Mouse (Mus musculus): ENCODE data around the gene Celsr2. TPM values are rescaled to one million over a fixed set of nuclear protein-coding genes. Genes with fewer than 3 reads are reported as not detected.

The Celsr2 gene
- polyA plus RNA-seq, 1 experiment from 2014 or later: 2.1 TPM

GRCm38 (mm10) chr3:108392793-108393192, 22.6 kb downstream of the Celsr2 start:
- H3K4me1 ChIP-seq: peaks cover 22% of the 10 kb centered on the region
- WGBS: 44% methylated on average over 15 of the region's 15 CpGs
- no peak overlapping the region for H3K27ac ChIP-seq (replicated peaks)
- H3K27me3 ChIP-seq (replicated peaks): peaks cover 22% of the 10 kb centered on the region
- H3K9ac ChIP-seq: peak overlapping the region; percentile 50; the same call in 1 of the 2 replicates
- ATAC-seq (ENCODE audit: extremely low read depth, insufficient number of reproducible peaks, low FRiP score, low TSS enrichment): no peak
- H3K4me3 ChIP-seq: no peak overlapping the region
- H3K9me3 ChIP-seq: no peaks in the 10 kb centered on the region
- H3K4me2 ChIP-seq: peak overlapping the region; percentile 40
- H3K36me3 ChIP-seq: peaks cover under 1% of the 10 kb centered on the region; the same call in 1 of the 2 replicates

DNA sequence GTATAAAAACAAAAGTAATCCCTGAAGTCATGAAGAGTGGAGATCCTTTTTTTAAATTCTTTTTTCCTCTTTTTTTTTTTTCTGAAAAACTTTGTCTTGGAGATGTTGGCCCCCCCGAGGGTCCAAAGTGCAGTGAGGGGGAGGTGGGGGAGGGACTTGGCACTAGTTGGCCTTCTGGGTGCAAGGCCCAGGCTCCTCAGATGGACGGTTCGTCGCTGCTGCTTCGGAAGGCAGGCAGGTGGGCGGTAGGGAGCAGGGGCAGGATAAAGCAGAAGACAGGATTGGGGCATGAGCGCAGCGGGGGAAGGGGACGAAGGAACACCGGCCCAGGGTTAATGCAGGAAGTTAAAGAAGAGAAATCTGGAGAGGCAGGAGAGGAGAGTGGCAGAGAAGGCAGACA, 23.1 kb downstream of the Celsr2 start:
- 20% methylated on average over 10 of the region's 10 CpGs for WGBS
- Histone ChIP-seq H3K9ac (peak overlapping the region; percentile 50; the same call in 1 of the 2 replicates), H3K27ac (replicated peaks) (no peak overlapping the region), H3K4me3 (no peak overlapping the region), H3K36me3 (peaks cover 6% of the 10 kb centered on the region), H3K27me3 (replicated peaks) (peaks cover 17% of the 10 kb centered on the region), H3K9me3 (no peaks in the 10 kb centered on the region), H3K4me1 (peaks cover 22% of the 10 kb centered on the region), H3K4me2 (peak overlapping the region; percentile 40)
- ATAC-seq (ENCODE audit: extremely low read depth, insufficient number of reproducible peaks, low FRiP score, low TSS enrichment): no peak

GRCm38 (mm10) chr3:108389111-108389545, 26.2 kb downstream of the Celsr2 start:
- Histone ChIP-seq H3K9ac (peak overlapping the region; percentile 65), H3K4me3 (peak overlapping the region; percentile 17; the same call in 1 of the 2 replicates), H3K36me3 (peaks cover 23% of the 10 kb centered on the region), H3K27me3 (replicated peaks) (peaks cover 7% of the 10 kb centered on the region), H3K27ac (replicated peaks) (peak overlapping the region; percentile 57; the same call in 1 of the 2 replicates), H3K4me2 (peak overlapping the region; percentile 54), H3K4me1 (peaks cover 33% of the 10 kb centered on the region), H3K9me3 (no peaks in the 10 kb centered on the region)
- ATAC-seq (ENCODE audit: extremely low read depth, insufficient number of reproducible peaks, low FRiP score, low TSS enrichment): peak; percentile 61; the same call in 1 of the 2 replicates
- WGBS: 2% methylated on average over 5 of the region's 5 CpGs

DNA sequence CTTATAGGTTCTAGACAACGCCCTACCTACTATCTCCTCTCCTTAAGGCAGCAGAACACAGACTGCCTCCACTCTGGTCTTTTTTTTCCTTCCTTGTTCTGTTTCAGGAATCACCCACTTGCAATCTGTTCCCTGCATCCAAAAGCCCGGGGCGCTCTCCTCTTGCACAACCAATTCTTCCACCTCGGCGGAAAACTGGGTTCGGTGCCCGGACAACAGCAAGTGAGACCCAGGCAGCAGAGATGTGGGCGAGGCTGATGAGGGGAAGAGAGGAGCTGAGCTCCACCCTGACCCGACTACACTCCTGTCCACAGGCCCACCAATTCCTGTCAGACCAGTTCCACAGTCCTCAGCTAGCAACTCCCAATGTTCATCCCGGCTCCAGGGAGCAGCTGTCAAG, 29.2 kb downstream of the Celsr2 start:
- no peak overlapping the region for H3K9ac ChIP-seq
- peaks cover 45% of the 10 kb centered on the region for H3K4me1 ChIP-seq
- H3K4me2 ChIP-seq: no peak overlapping the region
- no peak for ATAC-seq (ENCODE audit: extremely low read depth, insufficient number of reproducible peaks, low FRiP score, low TSS enrichment)
- H3K27me3 ChIP-seq (replicated peaks): no peaks in the 10 kb centered on the region
- no peak overlapping the region for H3K27ac ChIP-seq (replicated peaks)
- no peaks in the 10 kb centered on the region for H3K9me3 ChIP-seq
- 90% methylated on average over 10 of the region's 10 CpGs for WGBS
- H3K36me3 ChIP-seq: peaks cover 23% of the 10 kb centered on the region
- no peak overlapping the region for H3K4me3 ChIP-seq

DNA sequence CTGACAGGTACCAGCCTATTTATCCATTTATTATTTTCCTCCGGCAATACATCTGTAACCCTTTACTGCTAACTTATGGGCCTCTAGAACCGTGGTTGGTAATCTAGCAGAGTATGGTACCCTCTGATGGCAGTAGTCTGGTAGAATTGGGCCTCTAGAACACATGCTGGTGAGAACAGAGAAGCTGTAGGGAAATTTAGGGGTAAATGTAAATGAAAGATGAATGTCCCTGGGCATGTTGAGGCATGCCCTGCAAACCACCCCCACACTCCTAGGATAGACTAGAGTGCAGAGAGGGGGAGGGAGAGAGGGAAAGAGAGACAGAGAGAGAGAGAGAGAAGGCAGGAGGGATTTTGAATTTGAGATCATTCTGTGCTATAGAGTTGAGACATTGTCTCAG, 30.9 kb downstream of the Celsr2 start:
- H3K36me3 ChIP-seq: peaks cover 23% of the 10 kb centered on the region
- no peak for ATAC-seq (ENCODE audit: extremely low read depth, insufficient number of reproducible peaks, low FRiP score, low TSS enrichment)
- no peaks in the 10 kb centered on the region for H3K9me3 ChIP-seq
- H3K4me1 ChIP-seq: peaks cover 50% of the 10 kb centered on the region
- H3K4me2 ChIP-seq: peak overlapping the region; percentile 81
- peak overlapping the region; percentile 77 for H3K4me3 ChIP-seq
- no peak overlapping the region for H3K27ac ChIP-seq (replicated peaks)
- whole genome bisulfite sequencing: 42% methylated on average over 2 of the region's 2 CpGs
- peak overlapping the region; percentile 77 for H3K9ac ChIP-seq
- H3K27me3 ChIP-seq (replicated peaks): no peaks in the 10 kb centered on the region

DNA sequence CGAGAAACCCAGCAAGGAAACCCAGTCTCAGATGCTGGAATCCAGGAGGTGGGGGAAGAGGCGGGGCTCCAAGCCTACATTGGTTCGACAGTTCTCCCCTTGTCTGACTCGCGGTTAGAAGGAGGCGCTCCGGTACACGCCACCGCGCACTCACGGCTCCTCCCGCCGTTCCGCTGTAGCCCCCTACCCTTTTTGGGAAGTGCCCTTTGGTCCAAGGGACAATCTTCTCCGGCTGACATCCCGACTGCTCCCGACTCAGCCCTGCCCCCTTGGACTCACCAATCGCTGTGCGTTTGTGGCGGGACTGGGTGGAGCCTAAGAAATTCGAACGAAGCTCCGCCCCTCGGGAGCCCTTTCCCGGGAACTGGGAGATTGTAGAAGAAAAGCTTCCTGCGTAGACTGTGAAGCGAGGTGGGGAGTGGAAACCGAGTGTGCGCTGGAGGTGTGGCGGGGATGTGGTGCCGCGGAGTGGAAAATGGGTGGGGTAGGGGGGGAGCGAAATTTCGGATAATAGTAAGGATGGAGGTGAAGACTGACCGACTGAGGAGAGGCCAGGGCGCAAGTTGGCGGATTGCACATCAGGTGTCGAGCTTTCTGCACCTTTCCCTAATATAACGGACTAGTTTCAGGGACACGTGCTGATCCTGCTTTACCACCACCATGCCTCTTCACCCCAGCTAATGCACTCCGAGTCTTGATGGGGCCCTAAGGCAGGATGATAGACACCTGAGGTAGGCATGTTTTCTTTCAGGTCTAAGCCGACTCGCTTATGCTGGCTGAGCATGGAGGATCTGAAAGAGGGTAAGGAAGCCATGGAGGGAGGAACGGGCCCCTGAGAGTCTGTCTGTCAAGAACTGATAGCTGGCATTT, 31.6 kb downstream of the Celsr2 start, which contains the start of gene Psrc1:
Gene Psrc1, plus strand, starts transcription at position 355 of the 870 bp plus-strand sequence.
- H3K4me1 ChIP-seq: peaks cover 53% of the 10 kb centered on the region
- peak; percentile 74 for ATAC-seq (ENCODE audit: extremely low read depth, insufficient number of reproducible peaks, low FRiP score, low TSS enrichment)
- 1% methylated on average over 44 of the region's 44 CpGs for WGBS
- peak within 1 kb of the TSS; percentile 77 for H3K9ac ChIP-seq
- H3K27me3 ChIP-seq (replicated peaks): no peaks in the 10 kb centered on the region
- H3K9me3 ChIP-seq: no peaks in the 10 kb centered on the region
- peak within 1 kb of the TSS; percentile 77 for H3K4me3 ChIP-seq
- H3K27ac ChIP-seq (replicated peaks): peak within 1 kb of the TSS; percentile 69
- peaks cover 23% of the 10 kb centered on the region for H3K36me3 ChIP-seq
- peak within 1 kb of the TSS; percentile 81 for H3K4me2 ChIP-seq

DNA sequence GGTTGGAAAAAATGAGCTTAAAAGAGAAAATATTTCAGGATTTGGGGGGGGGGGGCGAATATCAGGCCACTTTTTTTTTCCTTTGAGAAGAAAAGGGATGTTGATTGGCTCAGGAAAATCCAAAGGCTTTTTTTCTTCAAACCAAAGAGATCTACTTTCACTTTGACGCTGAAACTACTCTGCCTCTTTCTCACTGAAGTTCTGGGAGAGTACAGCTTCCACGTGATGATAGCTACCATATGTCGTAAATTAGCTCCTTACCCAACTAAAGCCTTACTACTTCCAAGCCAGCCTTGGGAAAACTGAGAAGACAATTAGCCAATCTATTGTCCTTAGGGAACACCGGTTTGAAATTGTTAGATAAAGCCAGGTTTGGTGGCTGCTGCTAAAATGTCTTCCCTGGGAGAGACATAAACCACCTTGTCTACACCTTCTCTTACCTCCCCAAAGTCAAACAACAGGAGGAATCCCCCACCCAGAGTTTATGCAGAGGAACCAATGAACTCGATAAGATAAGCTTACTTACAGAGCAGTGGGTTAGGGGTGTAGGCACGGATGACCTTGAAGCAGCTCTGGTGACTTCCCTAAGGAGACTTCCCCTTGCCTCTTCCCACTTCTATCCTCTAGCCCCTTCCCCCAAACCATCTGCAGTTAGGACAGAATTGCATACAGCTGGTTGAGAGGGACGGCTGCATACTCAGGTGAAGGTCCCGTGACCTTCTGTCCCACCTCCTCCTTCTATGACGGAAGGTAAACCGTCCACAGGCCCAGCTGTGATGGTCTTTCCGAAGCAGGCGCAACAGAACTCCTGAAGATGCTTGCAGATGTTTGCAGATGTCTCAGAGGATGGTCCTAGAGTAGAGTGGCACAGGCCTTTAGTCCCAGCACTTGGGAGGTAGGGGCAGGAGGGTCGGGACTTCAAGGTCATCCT, 33.1 kb downstream of the Celsr2 start:
- no peak for ATAC-seq (ENCODE audit: extremely low read depth, insufficient number of reproducible peaks, low FRiP score, low TSS enrichment)
- Histone ChIP-seq H3K27me3 (replicated peaks) (no peaks in the 10 kb centered on the region), H3K4me3 (peak overlapping the region; percentile 77), H3K4me2 (peak overlapping the region; percentile 81), H3K27ac (replicated peaks) (peak overlapping the region; percentile 69; the same call in 1 of the 2 replicates), H3K9ac (peak overlapping the region; percentile 77), H3K36me3 (peaks cover 17% of the 10 kb centered on the region), H3K4me1 (peaks cover 55% of the 10 kb centered on the region), H3K9me3 (no peaks in the 10 kb centered on the region)
- WGBS: 45% methylated on average over 14 of the region's 14 CpGs

- Histone ChIP-seq H3K36me3 (peaks cover 3% of the 10 kb centered on the region; the same call in 1 of the 2 replicates), H3K4me1 (peaks cover 55% of the 10 kb centered on the region), H3K4me3 (no peak overlapping the region), H3K9ac (no peak overlapping the region), H3K4me2 (no peak overlapping the region), H3K27ac (replicated peaks) (no peak overlapping the region), H3K9me3 (no peaks in the 10 kb centered on the region), H3K27me3 (replicated peaks) (no peaks in the 10 kb centered on the region)
- no peak for ATAC-seq (ENCODE audit: extremely low read depth, insufficient number of reproducible peaks, low FRiP score, low TSS enrichment)
- 86% methylated on average over 6 of the region's 6 CpGs for WGBS
Observed at GRCm38 (mm10) chr3:108380695-108381094, 34.7 kb downstream of the Celsr2 start.

DNA sequence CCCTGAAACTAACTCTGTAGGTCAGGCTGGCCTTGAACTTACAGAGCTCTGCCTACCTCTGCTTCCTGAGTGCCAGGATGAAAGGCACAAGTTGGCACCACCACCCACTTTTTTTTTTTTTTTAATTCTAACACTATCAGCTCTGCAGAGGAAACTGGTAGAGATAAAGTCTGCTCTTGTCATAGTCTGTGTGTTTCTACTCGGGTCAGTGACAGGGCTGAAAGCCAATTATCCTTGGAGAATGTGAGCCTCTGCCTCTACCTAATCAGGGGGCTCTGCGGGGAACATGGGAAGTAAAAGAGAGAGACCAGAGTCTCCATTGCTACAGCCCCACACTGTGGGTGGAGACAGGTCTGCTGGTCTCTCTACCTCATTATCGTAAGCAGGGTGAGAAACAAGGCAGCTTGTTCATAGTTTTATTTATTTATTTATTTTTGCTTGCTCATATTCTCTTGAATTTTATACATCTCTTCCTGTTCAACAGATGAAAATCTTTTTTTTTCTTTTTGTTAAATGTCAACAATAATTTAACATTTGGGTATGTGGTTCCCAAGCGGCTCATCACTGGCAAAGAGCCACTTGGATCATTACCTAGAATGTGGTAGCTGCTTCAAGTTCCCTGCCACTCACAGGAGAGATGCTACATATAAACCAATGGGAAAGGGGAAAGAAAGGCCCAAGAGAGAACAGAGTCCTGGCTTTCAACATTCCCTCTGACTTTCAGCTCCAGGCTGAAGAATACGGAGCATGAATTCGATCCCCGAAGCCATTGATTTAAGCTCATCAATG, 36.3 kb downstream of the Celsr2 start:
- Histone ChIP-seq H3K9ac (no peak overlapping the region), H3K4me3 (no peak overlapping the region), H3K4me2 (no peak overlapping the region), H3K36me3 (no peaks in the 10 kb centered on the region), H3K27me3 (replicated peaks) (no peaks in the 10 kb centered on the region; the same call in 1 of the 2 replicates), H3K27ac (replicated peaks) (peak overlapping the region; percentile 28; the same call in 1 of the 2 replicates), H3K4me1 (peaks cover 44% of the 10 kb centered on the region), H3K9me3 (no peaks in the 10 kb centered on the region)
- WGBS: 56% methylated on average over 7 of the region's 7 CpGs
- ATAC-seq (ENCODE audit: extremely low read depth, insufficient number of reproducible peaks, low FRiP score, low TSS enrichment): no peak

GRCm38 (mm10) chr3:108372691-108373090, 42.7 kb downstream of the Celsr2 start:
- no peaks in the 10 kb centered on the region for H3K36me3 ChIP-seq
- WGBS: 29% methylated on average over 3 of the region's 3 CpGs
- peak overlapping the region; percentile 25; the same call in 1 of the 2 replicates for H3K27ac ChIP-seq (replicated peaks)
- H3K9ac ChIP-seq: no peak overlapping the region
- H3K4me2 ChIP-seq: no peak overlapping the region
- peaks cover 33% of the 10 kb centered on the region for H3K4me1 ChIP-seq
- no peak for ATAC-seq (ENCODE audit: extremely low read depth, insufficient number of reproducible peaks, low FRiP score, low TSS enrichment)
- no peaks in the 10 kb centered on the region for H3K9me3 ChIP-seq
- no peaks in the 10 kb centered on the region; the same call in 1 of the 2 replicates for H3K27me3 ChIP-seq (replicated peaks)
- H3K4me3 ChIP-seq: no peak overlapping the region

Data from heart, embryonic 13.5 days (tissue).